In genomic region chr8:12388390-12389115, GRCm38 (mm10) we compare ENCODE assay signal across 20 mouse cellular contexts. TPM values are rescaled to one million over a fixed set of nuclear protein-coding genes. Genes with fewer than 3 reads are reported as not detected.
DNase-seq lines count a peak whose midpoint lies in the region; ATAC-seq and TF ChIP-seq lines count a peak whose summit lies in the region.
"Had no signal": no experiment of that assay in that cellular context is flagged by ENCODE, and none has a peak within 500 bp of the region (broad histone marks: within the 10 kb centered on the region; RNA-seq: fewer than 3 reads in every experiment).

No protein-coding gene starts in this region.

- H3K9ac ChIP-seq in hindbrain, postnatal 0 days (replicated peaks; ENCODE audit: low read length) = no peak overlapping the region
- H3K9ac ChIP-seq in forebrain, embryonic 11.5 days (ENCODE audit: low read length) = peak overlapping the region; percentile 30
- H3K9ac ChIP-seq in hindbrain, embryonic 13.5 days = no peak overlapping the region
- H3K9ac ChIP-seq in midbrain, embryonic 13.5 days (replicated peaks) = 0 out of 2 replicates have a peak overlapping the region, but pooled peaks have one; percentile 2
- H3K9ac ChIP-seq: liver, embryonic 14.5 days had no signal

- no peak for TF ChIP-seq CTCF in hindbrain, postnatal 0 days (IDR thresholded peaks at IDR 0.05; ENCODE audit: low read depth)

- WGBS in hindbrain, embryonic 10.5 days = 6% methylated on average over 10 of the region's 10 CpGs
- WGBS in hindbrain, postnatal 0 days = 25% methylated on average over 10 of the region's 10 CpGs
- 9% methylated on average over 10 of the region's 10 CpGs for WGBS in forebrain, embryonic 11.5 days
- WGBS in hindbrain, embryonic 13.5 days = 10% methylated on average over 10 of the region's 10 CpGs
- WGBS in midbrain, embryonic 13.5 days = 11% methylated on average over 10 of the region's 10 CpGs

- H3K9me3 ChIP-seq in hindbrain, embryonic 10.5 days = no peaks in the 10 kb centered on the region
- no peaks in the 10 kb centered on the region for H3K9me3 ChIP-seq in hindbrain, postnatal 0 days (ENCODE audit: low read length)
- no peaks in the 10 kb centered on the region for H3K9me3 ChIP-seq in forebrain, embryonic 11.5 days (ENCODE audit: control insufficient read depth, low read length)
- no peaks in the 10 kb centered on the region for H3K9me3 ChIP-seq in hindbrain, embryonic 13.5 days
- H3K9me3 ChIP-seq in midbrain, embryonic 13.5 days = no peaks in the 10 kb centered on the region
- H3K9me3 ChIP-seq: heart, embryonic 10.5 days had no signal

- peak; percentile 48 for DNase-seq in hindbrain, embryonic 10.5 days (ENCODE audit: low spot score)
- DNase-seq in hindbrain, postnatal 0 days (ENCODE audit: low spot score) = no peak
- DNase-seq in forebrain, embryonic 11.5 days (ENCODE audit: low spot score) = peak; percentile 52
- DNase-seq in cerebellum, adult 8-10 months = no peak
- no peak for DNase-seq in right cerebral cortex, adult 18-20 months
- DNase-seq in layer of hippocampus, adult 9-11 months = no peak
- DNase-seq: kidney, postnatal 25 days; layer of hippocampus, postnatal 36 days; left cerebral cortex, postnatal 4 days; thymus, adult 18-20 months had no signal

- H3K27ac ChIP-seq in hindbrain, embryonic 10.5 days = peak overlapping the region; percentile 62
- no peak overlapping the region for H3K27ac ChIP-seq in hindbrain, postnatal 0 days
- no peak overlapping the region for H3K27ac ChIP-seq in forebrain, embryonic 11.5 days (ENCODE audit: low read depth, low read length)
- H3K27ac ChIP-seq in hindbrain, embryonic 13.5 days = no peak overlapping the region
- H3K27ac ChIP-seq in midbrain, embryonic 13.5 days = peak overlapping the region; percentile 56
- H3K27ac ChIP-seq: heart, embryonic 10.5 days; liver, embryonic 14.5 days had no signal

- peaks cover 100% of the 10 kb centered on the region for H3K27me3 ChIP-seq in hindbrain, embryonic 10.5 days (ENCODE audit: insufficient read depth, poor library complexity, severe bottlenecking)
- peaks cover 62% of the 10 kb centered on the region for H3K27me3 ChIP-seq in hindbrain, postnatal 0 days (ENCODE audit: insufficient read depth, low read length)
- peaks cover 65% of the 10 kb centered on the region for H3K27me3 ChIP-seq in forebrain, embryonic 11.5 days (ENCODE audit: control insufficient read depth, insufficient read depth, low read length)
- peaks cover 96% of the 10 kb centered on the region for H3K27me3 ChIP-seq in hindbrain, embryonic 13.5 days
- H3K27me3 ChIP-seq in midbrain, embryonic 13.5 days = peaks cover 81% of the 10 kb centered on the region

- H3K4me2 ChIP-seq in hindbrain, postnatal 0 days (ENCODE audit: low read depth, low read length) = no peak overlapping the region
- peak overlapping the region; percentile 93; the same call in 1 of the 2 replicates for H3K4me2 ChIP-seq in forebrain, embryonic 11.5 days (ENCODE audit: low read depth, low read length, severe bottlenecking)
- H3K4me2 ChIP-seq in hindbrain, embryonic 13.5 days = peak overlapping the region; percentile 4; the same call in 1 of the 2 replicates
- peak overlapping the region; percentile 66 for H3K4me2 ChIP-seq in midbrain, embryonic 13.5 days (replicated peaks)

- H3K4me1 ChIP-seq in hindbrain, embryonic 10.5 days (replicated peaks) = peaks cover 83% of the 10 kb centered on the region
- H3K4me1 ChIP-seq in hindbrain, postnatal 0 days (ENCODE audit: insufficient read depth, low read length) = 0 out of 2 replicates have a peak, but pooled peaks cover 4% of the 10 kb centered on the region
- H3K4me1 ChIP-seq in forebrain, embryonic 11.5 days (replicated peaks; ENCODE audit: control insufficient read depth, insufficient read depth, low read length) = peaks cover 42% of the 10 kb centered on the region
- H3K4me1 ChIP-seq in hindbrain, embryonic 13.5 days (replicated peaks) = peaks cover 39% of the 10 kb centered on the region
- H3K4me1 ChIP-seq in midbrain, embryonic 13.5 days (replicated peaks) = peaks cover 72% of the 10 kb centered on the region

- peak overlapping the region; percentile 56 for H3K4me3 ChIP-seq in hindbrain, embryonic 10.5 days
- H3K4me3 ChIP-seq in hindbrain, postnatal 0 days (ENCODE audit: low read length) = no peak overlapping the region
- peak overlapping the region; percentile 48 for H3K4me3 ChIP-seq in forebrain, embryonic 11.5 days (ENCODE audit: low read depth, low read length)
- H3K4me3 ChIP-seq in hindbrain, embryonic 13.5 days = no peak overlapping the region
- 0 out of 2 replicates have a peak overlapping the region, but pooled peaks have one; percentile 7 for H3K4me3 ChIP-seq in midbrain, embryonic 13.5 days (replicated peaks)
- H3K4me3 ChIP-seq: heart, embryonic 10.5 days; megakaryocyte, embryonic 14.5 days had no signal

- H3K36me3 ChIP-seq in hindbrain, embryonic 10.5 days = no peaks in the 10 kb centered on the region
- no peaks in the 10 kb centered on the region for H3K36me3 ChIP-seq in hindbrain, postnatal 0 days (ENCODE audit: insufficient read depth, low read length)
- no peaks in the 10 kb centered on the region for H3K36me3 ChIP-seq in forebrain, embryonic 11.5 days (ENCODE audit: control insufficient read depth, insufficient read depth, low read length)
- no peaks in the 10 kb centered on the region for H3K36me3 ChIP-seq in hindbrain, embryonic 13.5 days
- H3K36me3 ChIP-seq in midbrain, embryonic 13.5 days = no peaks in the 10 kb centered on the region
- H3K36me3 ChIP-seq: heart, embryonic 10.5 days had no signal

- ATAC-seq in hindbrain, postnatal 0 days = no peak
- no peak for ATAC-seq in forebrain, embryonic 11.5 days (replicated peaks; ENCODE audit: low FRiP score)
- no peak for ATAC-seq in hindbrain, embryonic 13.5 days (ENCODE audit: low FRiP score)
- ATAC-seq in midbrain, embryonic 13.5 days = no peak
- ATAC-seq: activated CD4-positive, CD25-positive, alpha-beta regulatory T cell, adult 4 months; intestine, embryonic 16.5 days; lung, postnatal 0 days had no signal

RNA-seq across cellular contexts. Expression of gene Sox1, which starts 6.5 kb away (rescaled TPM):
- 2.5 and 2.6 TPM in 2 replicates for polyA plus RNA-seq in hindbrain, embryonic 10.5 days (2016; fragmentation: Nextera tagmentation; extraction: Ambion mirVana)
- total RNA-seq in hindbrain, postnatal 0 days (2014; rRNA removed) = 23.1 and 25.1 TPM in 2 replicates
- 2.5 and 2.7 TPM in 2 replicates for polyA plus RNA-seq in hindbrain, postnatal 0 days (2015; fragmentation: Nextera tagmentation; extraction: Ambion mirVana)
- polyA plus RNA-seq in forebrain, embryonic 11.5 days (2014; fragmentation: Nextera tagmentation; extraction: Ambion mirVana) = 11.3 and 12.4 TPM in 2 replicates
- 2.0 and 2.4 TPM in 2 replicates for polyA plus RNA-seq in hindbrain, embryonic 13.5 days (2015; fragmentation: Nextera tagmentation; extraction: Ambion mirVana)
- 3.1 and 3.6 TPM in 2 replicates for polyA plus RNA-seq in midbrain, embryonic 13.5 days (2015; fragmentation: Nextera tagmentation; extraction: Ambion mirVana)
- total RNA-seq: heart, postnatal 14 days had no signal
- polyA plus RNA-seq: activated CD4-positive, CD25-positive, alpha-beta regulatory T cell, adult 4 months; heart, embryonic 10.5 days; intestine, embryonic 16.5 days; liver, embryonic 14.5 days; lung, postnatal 0 days; small intestine, adult 2 months had no signal

Comparison
In these comparisons a context has a peak if more than half of its experiments do, and no peak if none do; other contexts are left out.
1. DNase-seq: peak in hindbrain, embryonic 10.5 days (single experiment) and forebrain, embryonic 11.5 days (single experiment); none in hindbrain, postnatal 0 days (single experiment), cerebellum, adult 8-10 months (single experiment), right cerebral cortex, adult 18-20 months (single experiment) and layer of hippocampus, adult 9-11 months (single experiment).
2. H3K27ac ChIP-seq: peak in hindbrain, embryonic 10.5 days (single experiment) and midbrain, embryonic 13.5 days (single experiment); none in hindbrain, postnatal 0 days (single experiment), forebrain, embryonic 11.5 days (single experiment) and hindbrain, embryonic 13.5 days (single experiment).
3. H3K4me3 ChIP-seq: peak in hindbrain, embryonic 10.5 days (single experiment), forebrain, embryonic 11.5 days (single experiment) and midbrain, embryonic 13.5 days (single experiment); none in hindbrain, postnatal 0 days (single experiment) and hindbrain, embryonic 13.5 days (single experiment).
4. H3K9ac ChIP-seq: peak in forebrain, embryonic 11.5 days (single experiment) and midbrain, embryonic 13.5 days (single experiment); none in hindbrain, postnatal 0 days (single experiment) and hindbrain, embryonic 13.5 days (single experiment).